Mouse (Mus musculus) adipocyte (in vitro differentiated cells): ENCODE results near the gene Tmem35b.
"Not testable (repeated sequence)": the region's sequence is repeated elsewhere in the genome, so short reads cannot be mapped to it uniquely, and the experiment has no call there.

Experiments used
- DNase-seq: peaks from one replicate; pipeline ENCODE4 v3.0.0-alpha.2; 2016; ENCODE audit warnings: low spot score

Tmem35b gene

DNA sequence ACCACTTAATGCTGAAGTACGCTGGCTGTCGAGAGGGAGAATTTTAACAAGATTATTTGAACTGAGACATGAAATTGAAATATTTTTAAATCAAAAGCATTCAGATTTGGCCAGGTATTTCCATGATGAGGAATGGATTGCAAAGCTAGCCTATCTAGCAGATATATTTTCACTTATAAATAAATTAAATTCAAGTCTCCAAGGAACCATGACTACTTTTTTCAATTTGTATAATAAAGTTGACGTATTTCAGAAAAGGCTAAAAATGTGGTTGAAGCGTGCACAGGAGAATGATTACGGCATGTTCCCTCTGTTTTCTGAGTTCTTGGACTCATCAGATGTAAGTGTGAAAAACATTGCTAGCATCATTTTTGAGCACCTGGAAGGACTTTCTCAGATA lies at the start of gene Tmem35b:
Gene Tmem35b (plus strand): TSS at position 301 of the 400 bp plus-strand sequence.
- DNase-seq: no peak

DNA sequence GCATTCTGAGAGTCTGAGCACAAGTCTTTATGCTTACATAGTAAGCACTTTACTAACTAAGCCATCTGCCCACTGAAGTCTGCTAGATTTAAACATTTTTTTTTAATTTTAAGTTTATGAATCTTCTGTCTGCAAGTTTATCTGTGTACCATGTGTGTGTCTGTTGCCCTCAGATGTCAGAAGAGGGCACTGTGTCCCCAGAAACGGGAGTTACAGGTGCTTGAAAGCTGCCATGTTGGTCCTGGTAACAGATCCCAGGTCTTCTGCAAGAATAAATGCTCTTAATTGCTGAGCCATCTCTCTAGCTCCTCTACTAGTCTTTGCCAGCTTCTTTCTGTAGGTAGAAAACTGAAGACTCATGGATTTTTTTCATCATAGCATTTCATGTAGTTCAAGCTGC lies 48.6 kb upstream of the Tmem35b start:
- DNase-seq: no peak

DNA sequence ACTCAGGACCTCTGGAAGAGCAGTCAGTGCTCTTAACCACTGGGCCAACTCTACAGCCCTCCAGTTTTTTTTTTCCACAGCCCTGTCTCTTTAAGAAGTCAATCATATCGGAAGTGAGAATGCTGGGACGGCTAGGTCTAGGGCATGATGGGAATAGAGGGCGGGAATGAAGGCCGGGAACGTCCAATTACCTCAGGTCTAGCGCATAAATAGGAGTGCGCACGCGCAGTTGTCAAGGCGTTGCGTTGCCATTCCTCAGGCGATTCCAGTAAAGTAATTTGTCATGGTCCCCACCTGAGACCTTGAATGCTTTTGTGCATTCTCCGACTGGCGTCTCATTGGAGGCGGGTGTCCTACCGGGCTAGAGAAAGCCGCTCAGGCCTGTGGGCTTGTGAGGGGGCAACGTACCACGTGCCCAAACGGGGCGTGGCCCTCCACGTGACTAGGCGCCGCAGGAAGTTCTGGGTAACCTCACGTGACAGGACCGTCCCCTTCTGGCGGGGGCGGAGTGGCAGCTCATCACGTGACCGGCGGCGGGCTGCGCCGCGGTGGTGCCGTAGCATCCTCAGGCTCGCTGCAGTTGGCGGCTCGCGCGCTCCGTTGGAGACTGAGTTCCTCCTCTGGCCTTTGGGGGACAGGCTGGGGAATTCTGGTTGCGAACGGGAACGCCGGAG lies 46.5 kb upstream of the Tmem35b start, which contains the start of gene Zmym6:
Gene Zmym6 (plus strand): TSS at position 509 of the 674 bp plus-strand sequence.
- peak; percentile 87 for DNase-seq

DNA sequence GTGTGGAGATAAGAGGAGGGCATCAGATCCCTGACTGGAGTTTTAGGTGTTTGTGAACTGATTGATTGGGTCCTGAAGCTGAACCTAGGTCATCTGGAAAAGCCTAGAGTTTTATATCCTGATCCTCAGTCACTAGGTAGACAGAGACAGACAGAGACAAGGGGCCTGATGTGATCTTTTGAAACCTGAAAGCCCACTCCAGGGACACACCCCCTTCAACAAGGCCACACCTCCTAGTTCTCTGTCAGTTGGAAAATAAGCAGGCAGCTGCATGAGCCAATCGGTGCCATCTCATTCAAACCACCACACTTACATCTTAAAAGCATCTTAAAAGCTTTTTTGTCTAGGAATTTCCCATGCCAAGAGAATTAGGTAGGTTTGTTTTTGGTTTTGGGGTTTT lies 42.7 kb upstream of the Tmem35b start:
- DNase-seq: no peak

DNA sequence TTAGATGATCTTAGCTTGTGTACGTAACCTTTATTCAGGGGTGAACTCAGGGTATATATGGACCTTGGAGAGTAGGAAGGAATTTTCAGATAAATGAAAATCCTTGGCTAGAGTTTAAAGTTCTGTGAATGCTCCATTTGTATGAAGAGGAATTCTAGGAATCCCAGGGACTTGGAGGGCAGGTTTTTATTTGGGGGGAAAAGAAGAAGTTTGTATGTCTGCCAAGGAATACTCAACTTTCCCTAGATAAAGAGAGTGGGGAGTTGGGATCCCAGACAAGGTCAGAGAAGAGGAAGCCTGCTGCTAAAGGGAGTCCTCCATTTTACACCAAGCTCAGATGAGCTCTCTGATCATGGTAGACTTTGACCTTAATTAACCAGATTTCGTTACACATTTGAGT lies 40.4 kb upstream of the Tmem35b start:
- no peak for DNase-seq

DNA sequence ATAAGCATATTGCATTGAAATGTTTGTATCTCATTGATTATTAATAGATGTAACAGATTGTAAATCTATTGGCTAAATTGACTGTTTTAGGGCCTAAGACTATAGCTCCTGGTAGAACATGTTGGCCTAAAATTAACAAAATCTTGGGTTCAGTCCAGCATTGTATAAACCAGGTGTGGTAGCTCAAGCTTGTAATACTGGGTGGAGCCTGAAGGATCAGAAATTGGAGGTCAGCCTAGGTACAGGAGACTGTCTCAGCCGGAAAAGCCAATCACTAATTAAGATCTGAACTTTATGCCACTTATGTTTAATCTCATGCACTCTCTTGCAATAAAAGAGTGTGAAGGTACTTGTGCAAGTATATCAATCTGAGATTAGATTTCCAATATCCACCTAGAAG lies 37.7 kb upstream of the Tmem35b start:
- no peak for DNase-seq

DNA sequence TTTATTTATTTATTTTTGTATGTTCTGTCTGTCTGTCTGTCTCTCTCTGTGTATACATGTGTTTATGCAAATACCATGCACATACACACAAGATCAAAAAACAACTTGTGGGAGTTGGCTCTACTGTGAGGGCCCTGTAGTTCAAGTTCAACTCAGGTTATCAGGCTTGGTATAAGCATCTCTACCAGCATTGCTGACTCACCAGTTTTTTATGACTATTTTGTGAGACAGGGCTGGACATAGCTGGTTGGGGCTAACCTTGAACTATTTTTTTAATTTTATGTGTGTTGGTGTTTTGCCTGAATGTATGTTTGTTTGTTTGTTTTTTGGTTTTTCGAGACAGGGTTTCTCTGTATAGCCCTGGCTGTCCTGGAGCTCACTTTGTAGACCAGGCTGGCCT lies 32.3 kb upstream of the Tmem35b start:
- DNase-seq: no peak

DNA sequence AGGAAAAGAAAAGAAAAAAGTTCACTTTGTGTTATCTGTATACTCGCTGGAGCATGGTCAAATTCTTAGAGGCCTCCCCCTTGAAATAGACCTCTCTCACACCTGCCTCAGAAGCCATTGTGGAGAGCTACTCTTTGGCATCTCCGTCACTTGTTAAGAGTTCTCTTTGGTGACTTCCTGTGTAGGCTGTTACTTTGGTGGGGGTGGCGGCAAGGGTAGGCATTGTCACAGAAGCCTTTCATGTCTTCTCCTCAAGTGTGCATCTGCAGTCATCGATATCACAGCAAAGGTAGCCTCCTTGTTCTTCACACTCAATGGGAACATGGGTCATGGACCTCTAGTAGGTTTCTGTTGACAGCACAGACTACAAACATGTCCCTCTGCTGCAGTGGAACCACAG lies 28.4 kb upstream of the Tmem35b start:
- no peak for DNase-seq

DNA sequence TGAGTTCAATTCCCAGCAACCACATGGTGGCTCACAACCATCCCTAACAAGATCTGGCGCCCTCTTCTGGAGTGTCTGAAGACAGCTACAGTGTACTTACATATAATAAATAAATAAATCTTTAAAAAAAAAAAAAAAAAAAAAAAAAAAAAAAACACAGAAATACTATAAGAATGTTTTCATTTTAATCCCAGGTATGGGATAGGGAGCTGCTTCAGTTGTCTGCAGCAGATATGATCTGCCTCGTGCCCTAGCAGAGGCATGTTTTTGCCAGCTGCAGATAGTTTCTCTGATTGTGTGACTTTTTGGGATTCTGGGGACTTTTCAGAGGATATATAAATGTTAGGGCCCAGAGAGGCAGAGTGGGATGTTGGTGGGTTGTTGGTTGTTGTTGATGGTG lies 23.9 kb upstream of the Tmem35b start:
- not testable (repeated sequence) for DNase-seq

DNA sequence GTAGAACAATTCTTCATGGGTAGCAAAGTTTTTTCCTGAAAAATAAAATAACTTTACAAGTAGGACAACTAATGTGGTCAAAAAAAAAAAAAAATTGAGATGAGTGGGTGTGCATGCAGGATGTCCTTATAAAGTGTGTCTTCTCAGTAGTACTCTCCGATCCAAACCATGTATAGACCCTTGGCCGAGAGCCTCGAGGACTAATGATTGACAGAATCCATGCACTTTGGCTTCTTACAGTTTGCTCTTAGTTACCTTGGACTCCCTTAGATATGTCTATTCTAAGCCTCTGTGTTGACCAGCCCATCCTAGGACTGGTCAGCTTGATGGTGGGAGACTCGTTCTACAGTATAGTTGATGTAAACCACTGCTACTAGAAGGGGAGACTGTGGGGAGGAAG lies 15.9 kb upstream of the Tmem35b start:
- DNase-seq: no peak

DNA sequence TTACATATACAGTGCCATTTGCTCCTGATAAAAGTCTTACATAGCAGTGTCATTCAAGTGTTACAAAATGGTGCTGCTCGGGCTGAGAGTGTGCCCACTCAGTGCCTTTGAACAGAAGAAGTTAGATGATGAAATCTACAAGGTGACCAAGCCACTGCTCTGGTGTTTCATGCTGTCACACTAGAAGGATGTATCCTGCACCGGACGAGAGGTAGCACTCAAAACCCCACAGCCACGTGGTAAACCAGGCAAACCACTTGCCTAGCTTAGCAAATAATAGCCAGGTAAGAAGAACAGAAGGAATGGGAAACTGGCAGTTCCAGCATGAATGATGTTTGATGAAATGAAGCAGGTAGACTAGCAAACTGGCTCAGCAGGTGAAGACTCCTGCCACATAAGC lies 12.9 kb upstream of the Tmem35b start:
- DNase-seq: no peak

DNA sequence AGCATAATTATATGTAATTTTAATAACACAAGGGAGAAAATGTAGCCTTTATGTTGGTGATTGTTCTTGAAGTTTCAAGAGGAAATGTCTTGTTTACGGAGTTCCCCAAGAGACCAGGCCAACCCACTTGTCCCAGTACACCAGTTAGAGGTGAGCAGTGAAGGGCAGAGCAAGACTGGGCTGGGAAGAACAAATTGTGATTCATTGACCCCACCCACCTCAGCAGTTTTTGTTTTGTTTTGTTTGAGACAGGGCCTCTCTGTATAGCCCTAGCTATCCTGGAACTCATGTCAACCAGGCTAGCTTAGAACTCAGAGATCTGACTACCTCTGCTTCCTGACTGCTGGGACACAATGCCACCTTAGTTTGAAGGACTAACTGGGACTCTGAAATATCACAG lies 840 bp downstream of the Tmem35b start:
- DNase-seq: no peak

DNA sequence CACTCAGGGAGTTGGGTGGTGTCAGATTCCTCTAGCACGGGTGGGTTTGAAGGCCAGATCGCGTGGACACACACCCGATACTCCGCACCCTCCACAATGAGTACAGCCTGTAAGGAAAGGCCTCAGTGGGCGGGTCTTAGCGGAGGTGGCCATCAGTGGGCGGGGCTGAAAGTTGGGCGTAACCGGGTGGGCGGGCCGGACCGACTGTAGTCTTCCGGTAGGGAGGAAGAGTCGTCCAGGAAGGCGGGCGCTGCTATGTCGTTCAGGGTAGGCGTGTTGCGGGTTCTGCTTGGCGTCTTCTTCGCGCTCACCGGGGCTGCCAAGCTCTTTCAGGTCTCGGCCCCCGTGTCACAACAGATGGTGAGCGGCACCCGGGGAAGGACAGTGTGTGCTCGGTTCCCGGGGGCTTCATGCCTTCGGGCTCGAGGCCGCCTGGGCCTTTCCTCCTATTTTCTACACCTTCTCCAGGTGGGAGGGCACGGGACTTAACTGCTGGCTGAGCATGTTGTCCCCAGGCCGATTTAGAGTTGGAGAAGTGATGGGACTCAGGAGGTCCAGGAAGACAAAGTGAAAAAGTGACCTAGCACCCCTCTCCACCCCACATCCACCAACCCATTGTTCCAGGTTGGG lies 2.5 kb downstream of the Tmem35b start:
- peak; percentile 88 for DNase-seq

DNA sequence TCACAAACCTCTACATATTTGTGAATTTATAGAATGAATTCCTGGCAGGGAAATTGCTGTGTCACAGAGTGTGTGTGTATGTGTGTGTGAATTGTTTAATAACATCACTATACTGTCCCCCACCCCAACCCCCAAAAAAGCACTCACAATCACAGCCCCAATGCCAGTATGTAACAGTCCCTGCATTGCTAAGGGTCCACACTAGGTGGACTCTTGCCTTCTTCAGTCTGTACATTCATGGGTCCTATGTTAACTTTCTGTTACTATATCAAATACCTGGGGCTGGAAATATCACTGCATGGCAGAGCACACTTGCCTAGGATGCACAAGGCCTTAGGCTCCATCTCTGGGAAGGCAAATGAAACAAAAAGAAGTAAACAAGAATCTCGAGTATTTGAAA lies 11.2 kb downstream of the Tmem35b start:
- DNase-seq: no peak

DNA sequence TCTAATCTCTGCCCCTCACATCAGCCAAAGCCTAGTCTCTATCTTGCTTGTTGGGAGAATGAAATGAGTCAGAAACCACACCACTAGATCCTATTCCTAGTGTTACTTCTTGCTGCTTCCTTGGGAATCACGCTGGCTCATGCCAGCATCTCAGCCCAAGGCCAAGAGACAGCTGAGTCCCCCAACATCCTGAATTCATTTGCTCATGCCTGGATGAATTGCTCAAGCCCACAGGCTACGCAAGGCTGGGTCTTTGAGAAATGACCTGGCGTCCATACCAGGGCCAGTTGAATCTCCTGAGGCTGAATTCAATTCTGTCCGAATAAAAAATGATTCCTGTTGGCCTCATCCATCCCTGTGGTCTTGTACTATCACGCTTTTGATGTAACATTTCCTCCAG lies 14.1 kb downstream of the Tmem35b start:
- no peak for DNase-seq

DNA sequence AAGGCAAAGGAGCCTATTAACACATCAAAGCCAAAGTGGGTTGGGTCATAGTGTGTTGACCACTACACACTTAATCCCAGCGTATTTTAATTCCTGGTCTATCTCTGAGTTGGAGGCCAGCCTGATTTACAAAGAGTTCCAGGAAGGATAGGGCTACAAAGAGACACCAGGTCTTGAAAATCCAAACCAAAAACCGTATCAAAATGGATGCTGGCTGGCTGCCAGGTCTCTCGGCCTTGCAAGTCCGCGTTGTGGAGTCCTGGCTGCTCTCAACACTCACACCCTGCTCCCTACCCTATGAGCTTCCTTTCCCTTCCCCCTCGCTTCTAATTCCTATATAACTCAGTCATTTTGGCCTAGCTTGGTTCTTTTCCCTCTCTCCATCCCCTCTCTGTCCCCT lies 15.0 kb downstream of the Tmem35b start:
- DNase-seq: no peak

DNA sequence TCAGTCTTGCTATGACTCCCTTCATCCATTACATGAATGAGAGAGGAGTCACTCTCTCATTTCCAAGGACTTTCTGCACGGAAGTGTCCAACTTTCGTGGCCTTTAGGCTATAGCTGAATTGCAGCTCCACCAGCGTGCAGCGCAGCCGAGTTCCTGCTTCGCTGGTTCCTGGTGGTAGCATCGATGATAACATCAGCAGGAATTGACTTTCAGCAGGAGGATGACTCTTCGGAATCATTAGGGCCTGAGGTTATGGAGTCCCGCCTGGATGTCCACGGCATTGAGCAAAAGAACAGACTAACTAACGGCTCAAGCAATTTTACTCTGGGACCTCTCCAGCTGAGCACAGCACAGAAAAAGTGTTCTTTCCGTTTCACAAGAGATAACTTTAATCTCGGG lies 26.5 kb downstream of the Tmem35b start:
- no peak for DNase-seq

DNA sequence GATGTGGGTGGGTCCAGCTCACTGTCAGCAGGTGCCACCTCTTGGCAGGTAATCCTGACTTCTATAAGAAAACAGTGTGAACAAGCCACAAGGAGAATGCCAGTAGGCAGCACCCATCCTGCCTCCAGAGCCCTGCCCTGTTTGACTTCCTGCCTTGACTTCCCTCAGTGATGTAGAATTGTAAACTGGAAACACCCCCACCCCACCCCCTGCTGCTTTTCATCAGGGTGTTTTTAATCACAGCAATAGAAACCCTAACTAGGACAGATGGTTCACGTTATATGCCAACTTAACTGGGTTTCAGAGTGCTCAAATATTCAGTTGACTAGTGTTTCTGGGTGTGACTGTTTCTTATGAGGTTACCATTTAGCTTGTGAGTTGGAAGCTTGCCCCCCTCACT lies 29.9 kb downstream of the Tmem35b start:
- DNase-seq: no peak

DNA sequence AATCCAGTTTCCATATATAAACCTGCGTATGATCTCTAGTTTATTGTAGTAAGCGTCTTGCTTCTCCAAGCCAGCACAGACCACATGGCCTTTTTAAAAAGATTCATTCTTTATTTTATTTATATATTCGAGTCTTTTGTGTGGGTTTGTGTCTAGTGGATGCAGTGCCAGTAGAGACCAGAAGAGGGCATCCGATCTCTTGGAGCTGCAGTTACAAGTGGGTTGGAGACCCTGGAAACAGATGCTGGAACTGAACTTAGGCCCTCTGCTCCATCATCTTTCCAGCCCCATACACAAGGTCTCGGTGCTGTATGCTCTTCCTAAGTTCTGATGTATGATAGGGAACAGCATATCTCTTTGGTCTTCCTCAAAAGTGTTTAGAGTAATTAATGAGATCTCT lies 32.3 kb downstream of the Tmem35b start:
- DNase-seq: no peak

DNA sequence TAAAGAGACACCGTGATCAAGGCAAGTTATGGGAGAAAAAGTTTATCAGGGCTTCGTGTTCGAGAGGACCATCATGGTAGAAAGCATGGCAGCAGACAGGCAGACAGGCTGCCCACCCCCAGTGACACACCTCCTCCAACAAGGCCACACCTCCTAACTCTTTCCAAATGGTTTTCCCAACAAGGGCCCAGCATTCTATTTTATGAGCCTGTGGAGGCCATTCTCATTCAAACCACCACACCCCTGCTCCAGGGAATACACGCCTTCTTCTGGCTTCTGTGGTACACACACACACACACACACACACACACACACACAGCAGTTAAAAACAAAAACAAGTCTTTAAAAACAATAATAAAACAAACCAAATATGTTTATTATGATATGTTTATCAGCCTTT lies 34.3 kb downstream of the Tmem35b start:
- no peak for DNase-seq

DNA sequence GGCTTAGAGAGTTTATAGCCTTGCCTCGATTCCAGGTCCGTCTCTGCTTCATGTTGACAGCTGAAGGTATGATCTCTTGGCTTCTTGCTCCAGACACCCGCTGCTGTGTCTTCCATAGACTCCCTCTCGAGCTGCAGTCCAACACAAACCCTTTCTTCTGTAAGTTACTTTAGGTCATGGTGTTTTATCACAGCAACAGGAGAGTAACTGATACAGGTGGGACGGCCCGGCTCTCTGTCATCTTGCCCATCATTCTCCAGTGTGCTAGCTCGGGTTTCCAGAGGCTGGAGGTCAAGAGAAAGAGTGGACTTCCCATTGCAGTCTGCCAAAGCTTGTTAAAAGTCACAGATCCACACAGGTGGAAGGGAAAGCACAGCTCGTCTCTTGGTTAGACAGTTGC lies 40.4 kb downstream of the Tmem35b start:
- no peak for DNase-seq

DNA sequence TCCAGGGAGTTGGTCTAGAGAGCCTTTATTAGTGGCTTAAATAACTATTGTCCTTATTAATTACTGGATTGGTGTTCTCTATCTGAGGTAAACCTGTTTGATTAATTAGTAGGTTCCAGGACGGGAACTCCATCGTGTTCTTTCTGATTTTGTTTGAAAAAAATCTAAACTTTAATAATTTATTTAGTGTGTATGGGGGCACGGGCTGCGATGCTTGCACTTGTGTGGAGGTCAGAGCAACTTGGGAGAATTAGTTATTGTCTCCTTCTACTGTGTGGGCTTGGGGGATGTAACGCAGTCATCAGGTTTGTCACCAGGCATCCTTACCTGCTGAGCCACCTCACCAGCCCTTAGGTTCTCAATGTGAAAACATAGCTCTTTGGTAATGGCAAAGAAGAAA lies 43.6 kb downstream of the Tmem35b start:
- no peak for DNase-seq

DNA sequence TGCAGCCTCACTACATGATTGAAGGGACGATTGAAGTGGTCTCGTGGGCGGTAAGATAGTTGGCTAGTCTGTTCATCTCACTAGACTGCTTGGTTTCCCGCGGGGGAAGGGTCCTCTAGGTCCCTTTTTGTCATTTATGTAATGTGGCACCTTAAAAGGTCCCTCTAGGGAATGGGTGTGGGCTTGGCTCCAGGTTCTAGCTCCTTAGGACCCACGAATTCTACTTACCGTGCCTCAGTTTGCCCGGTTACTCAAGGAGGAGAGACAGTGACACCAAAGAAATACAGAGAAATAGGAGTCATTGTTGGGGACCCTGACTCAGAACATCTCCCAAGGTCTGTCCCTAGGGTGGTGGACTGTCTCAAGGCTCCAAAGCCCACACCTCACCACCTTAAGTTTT lies 44.2 kb downstream of the Tmem35b start:
- DNase-seq: no peak
